Mouse (Mus musculus): ENCODE measurements around the gene Rab6b. TPM values are rescaled to one million over a fixed set of nuclear protein-coding genes. Genes with fewer than 3 reads are reported as not detected.
A peak's percentile ranks its signal among the peaks of the same experiment; 100 is the strongest.

The Rab6b gene
- polyA plus RNA-seq, 1 experiment, result 21.3 TPM

GRCm38 (mm10) chr9:103181886-103182285, 70.3 kb downstream of the Rab6b start:
- Histone ChIP-seq H3K4me1 (ENCODE audit: control insufficient read depth, insufficient read depth, low read length) (peaks cover 8% of the 10 kb centered on the region), H3K4me3 (replicated peaks; ENCODE audit: extremely low read depth, low read depth, low read length) (no peak overlapping the region)
- TF ChIP-seq POLR2A (IDR thresholded peaks at IDR 0.05; ENCODE audit: borderline replicate concordance, extremely low read depth, low read depth, low read length) (no peak), CTCF (IDR thresholded peaks at IDR 0.05; ENCODE audit: insufficient read depth, low read length) (no peak)
- WGBS, result 90% methylated on average over 8 of the region's 8 CpGs
- DNase-seq, result no peak

- peaks cover 8% of the 10 kb centered on the region for H3K4me1 ChIP-seq (ENCODE audit: control insufficient read depth, insufficient read depth, low read length)
- no peak for DNase-seq
- no peak overlapping the region for H3K4me3 ChIP-seq (replicated peaks; ENCODE audit: extremely low read depth, low read depth, low read length)
- 72% methylated on average over 4 of the region's 4 CpGs for WGBS
- no peak for TF ChIP-seq CTCF (IDR thresholded peaks at IDR 0.05; ENCODE audit: insufficient read depth, low read length)
- TF ChIP-seq POLR2A (IDR thresholded peaks at IDR 0.05; ENCODE audit: borderline replicate concordance, extremely low read depth, low read depth, low read length), result no peak
Measured at GRCm38 (mm10) chr9:103184855-103185254, 73.3 kb downstream of the Rab6b start.

- 62% methylated on average over 8 of the region's 8 CpGs for WGBS
- TF ChIP-seq POLR2A (IDR thresholded peaks at IDR 0.05; ENCODE audit: borderline replicate concordance, extremely low read depth, low read depth, low read length) (no peak), CTCF (IDR thresholded peaks at IDR 0.05; ENCODE audit: insufficient read depth, low read length) (no peak)
- peak; percentile 38 for DNase-seq
- peaks cover 3% of the 10 kb centered on the region; the same call in 1 of the 2 replicates for H3K4me1 ChIP-seq (ENCODE audit: control insufficient read depth, insufficient read depth, low read length)
- H3K4me3 ChIP-seq (replicated peaks; ENCODE audit: extremely low read depth, low read depth, low read length), result no peak overlapping the region
Measured at GRCm38 (mm10) chr9:103185946-103186345, 74.4 kb downstream of the Rab6b start.

- TF ChIP-seq CTCF (IDR thresholded peaks at IDR 0.05; ENCODE audit: insufficient read depth, low read length), result no peak
- no peak for TF ChIP-seq POLR2A (IDR thresholded peaks at IDR 0.05; ENCODE audit: borderline replicate concordance, extremely low read depth, low read depth, low read length)
- WGBS, result 51% methylated on average over 9 of the region's 9 CpGs
- DNase-seq, result no peak
Measured at GRCm38 (mm10) chr9:103186747-103187146, 75.2 kb downstream of the Rab6b start.

GRCm38 (mm10) chr9:103188416-103188815, 76.8 kb downstream of the Rab6b start:
- no peak overlapping the region for H3K4me3 ChIP-seq (replicated peaks; ENCODE audit: extremely low read depth, low read depth, low read length)
- 94% methylated on average over 4 of the region's 4 CpGs for WGBS
- no peak for DNase-seq
- H3K4me1 ChIP-seq (ENCODE audit: control insufficient read depth, insufficient read depth, low read length), result peaks cover 3% of the 10 kb centered on the region; the same call in 1 of the 2 replicates
- TF ChIP-seq POLR2A (IDR thresholded peaks at IDR 0.05; ENCODE audit: borderline replicate concordance, extremely low read depth, low read depth, low read length), result no peak
- no peak for TF ChIP-seq CTCF (IDR thresholded peaks at IDR 0.05; ENCODE audit: insufficient read depth, low read length)

More at GRCm38 (mm10) chr9:103186747-103187146, 75.2 kb downstream of the Rab6b start:
- Histone ChIP-seq H3K4me1 (ENCODE audit: control insufficient read depth, insufficient read depth, low read length) (peaks cover 3% of the 10 kb centered on the region; the same call in 1 of the 2 replicates), H3K4me3 (replicated peaks; ENCODE audit: extremely low read depth, low read depth, low read length) (no peak overlapping the region)

GRCm38 (mm10) chr9:103201561-103202260, 90.1 kb downstream of the Rab6b start, which contains the start of gene Srprb:
Gene Srprb, minus strand, starts transcription at chr9:103202137.
- TF ChIP-seq CTCF (IDR thresholded peaks at IDR 0.05; ENCODE audit: insufficient read depth, low read length), result no peak
- TF ChIP-seq POLR2A (IDR thresholded peaks at IDR 0.05; ENCODE audit: borderline replicate concordance, extremely low read depth, low read depth, low read length), result peak; percentile 69; the same call in 1 of the 2 replicates
- peak within 1 kb of the TSS; percentile 98 for H3K4me3 ChIP-seq (replicated peaks; ENCODE audit: extremely low read depth, low read depth, low read length)
- DNase-seq, result peak; percentile 92
- WGBS, result under 1% methylated on average over 45 of the region's 45 CpGs
- H3K4me1 ChIP-seq (ENCODE audit: control insufficient read depth, insufficient read depth, low read length), result peaks cover 2% of the 10 kb centered on the region; the same call in 1 of the 2 replicates

GRCm38 (mm10) chr9:103205786-103206185, 94.2 kb downstream of the Rab6b start:
- no peak for DNase-seq

GRCm38 (mm10) chr9:103207846-103208245, 96.3 kb downstream of the Rab6b start:
- no peak overlapping the region for H3K4me3 ChIP-seq (replicated peaks; ENCODE audit: extremely low read depth, low read depth, low read length)
- peak; percentile 40 for DNase-seq
- WGBS, result 7% methylated on average over 16 of the region's 16 CpGs
- no peak for TF ChIP-seq POLR2A (IDR thresholded peaks at IDR 0.05; ENCODE audit: borderline replicate concordance, extremely low read depth, low read depth, low read length)
- peak; percentile 91 for TF ChIP-seq CTCF (IDR thresholded peaks at IDR 0.05; ENCODE audit: insufficient read depth, low read length)
- H3K4me1 ChIP-seq (ENCODE audit: control insufficient read depth, insufficient read depth, low read length), result no peaks in the 10 kb centered on the region

More at GRCm38 (mm10) chr9:103205786-103206185, 94.2 kb downstream of the Rab6b start:
- Histone ChIP-seq H3K4me3 (replicated peaks; ENCODE audit: extremely low read depth, low read depth, low read length) (no peak overlapping the region), H3K4me1 (ENCODE audit: control insufficient read depth, insufficient read depth, low read length) (peaks cover 2% of the 10 kb centered on the region; the same call in 1 of the 2 replicates)
- 92% methylated on average over 5 of the region's 5 CpGs for WGBS
- TF ChIP-seq CTCF (IDR thresholded peaks at IDR 0.05; ENCODE audit: insufficient read depth, low read length) (no peak), POLR2A (IDR thresholded peaks at IDR 0.05; ENCODE audit: borderline replicate concordance, extremely low read depth, low read depth, low read length) (no peak)

GRCm38 (mm10) chr9:103208802-103209423, 97.3 kb downstream of the Rab6b start:
- Histone ChIP-seq H3K4me1 (ENCODE audit: control insufficient read depth, insufficient read depth, low read length) (no peaks in the 10 kb centered on the region), H3K4me3 (replicated peaks; ENCODE audit: extremely low read depth, low read depth, low read length) (no peak overlapping the region)
- TF ChIP-seq POLR2A (IDR thresholded peaks at IDR 0.05; ENCODE audit: borderline replicate concordance, extremely low read depth, low read depth, low read length), result no peak
- TF ChIP-seq CTCF (IDR thresholded peaks at IDR 0.05; ENCODE audit: insufficient read depth, low read length), result no peak
- 67% methylated on average over 6 of the region's 6 CpGs for WGBS
- no peak for DNase-seq

Data from lung, adult 2 months (tissue).